8 mouse cellular contexts compared by ENCODE assay signal in the genomic region with DNA sequence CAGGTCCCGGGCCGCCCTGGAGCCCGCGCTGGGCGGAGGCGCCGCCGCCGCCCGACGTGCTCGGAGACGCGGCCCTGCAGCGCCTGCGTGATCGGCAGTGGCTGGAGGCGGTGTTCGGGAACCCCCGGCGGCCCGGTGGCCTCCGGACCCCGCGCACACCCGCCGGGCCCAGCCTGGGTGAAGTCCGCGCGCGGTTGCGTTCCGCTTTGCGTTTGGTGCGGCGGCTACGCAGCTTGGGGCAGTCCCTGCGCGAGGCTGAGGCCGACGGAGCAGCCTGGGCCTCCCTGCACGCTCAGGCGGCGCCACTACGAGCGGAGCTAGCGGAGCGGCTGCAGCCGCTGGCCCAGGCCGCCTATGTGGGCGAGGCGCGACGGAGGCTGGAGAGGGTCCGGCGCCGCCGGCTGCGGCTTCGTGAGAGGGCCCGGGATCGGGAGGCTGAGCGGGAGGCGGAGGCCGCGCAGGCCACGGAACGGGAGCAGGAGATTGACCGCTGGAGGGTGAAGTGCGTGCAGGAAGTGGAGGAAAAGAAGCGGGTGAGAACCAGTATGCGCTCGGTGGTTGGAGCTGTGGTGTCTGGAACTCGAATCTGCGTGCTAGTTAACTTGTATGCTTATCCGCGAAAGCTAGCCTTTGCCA. TPM values are rescaled to one million over a fixed set of nuclear protein-coding genes. Genes with fewer than 3 reads are reported as not detected.
DNase-seq lines count a peak whose midpoint lies in the region; ATAC-seq and TF ChIP-seq lines count a peak whose summit lies in the region.

No protein-coding gene starts in this region.

- H3K36me3 ChIP-seq in forebrain, embryonic 16.5 days (ENCODE audit: control insufficient read depth, insufficient read depth): no peaks in the 10 kb centered on the region
- no peaks in the 10 kb centered on the region for H3K36me3 ChIP-seq in hindbrain, embryonic 13.5 days

- intact Hi-C loops in left cerebral cortex, adult 2 months (cut with DNase I): no loop called here

- DNase-seq in R1 (ENCODE audit: low read depth, low spot score): peak; percentile 60
- DNase-seq in cerebellum, adult 18-20 months: peak; percentile 32 to 58
- peak; percentile 47 to 52 for DNase-seq in left cerebral cortex, adult 2 months (ENCODE audit: extremely low spot score in 1 of 2, low spot score in 2 of 2)
- DNase-seq in lung, postnatal 4 days: peak; percentile 66 to 71
- peak; percentile 68 for DNase-seq in retina, postnatal 1 day
- DNase-seq in thymus, postnatal 36 days: peak; percentile 49 to 56

- peaks cover 21% of the 10 kb centered on the region for H3K4me1 ChIP-seq in forebrain, embryonic 16.5 days (replicated peaks; ENCODE audit: control insufficient read depth, insufficient read depth, low read length)
- peaks cover 30% of the 10 kb centered on the region for H3K4me1 ChIP-seq in hindbrain, embryonic 13.5 days (replicated peaks)

- H3K9me3 ChIP-seq in forebrain, embryonic 16.5 days (ENCODE audit: control insufficient read depth, low read length): no peaks in the 10 kb centered on the region
- H3K9me3 ChIP-seq in hindbrain, embryonic 13.5 days: no peaks in the 10 kb centered on the region

- H3K9ac ChIP-seq in forebrain, embryonic 16.5 days (replicated peaks; ENCODE audit: low read depth, low read length): peak overlapping the region; percentile 88
- peak overlapping the region; percentile 99 for H3K9ac ChIP-seq in hindbrain, embryonic 13.5 days

- peak overlapping the region; percentile 96 for H3K4me3 ChIP-seq in forebrain, embryonic 16.5 days (replicated peaks; ENCODE audit: low read length)
- H3K4me3 ChIP-seq in hindbrain, embryonic 13.5 days: peak overlapping the region; percentile 100
- peak overlapping the region; percentile 85 for H3K4me3 ChIP-seq in left cerebral cortex, adult 2 months

- WGBS in forebrain, embryonic 16.5 days: under 1% methylated on average over 76 of the region's 77 CpGs
- WGBS in hindbrain, embryonic 13.5 days: under 1% methylated on average over 73 of the region's 77 CpGs

- H3K27ac ChIP-seq in forebrain, embryonic 16.5 days (ENCODE audit: low read length): peak overlapping the region; percentile 95
- H3K27ac ChIP-seq in hindbrain, embryonic 13.5 days: peak overlapping the region; percentile 97
- peak overlapping the region; percentile 79 for H3K27ac ChIP-seq in left cerebral cortex, adult 2 months

- H3K4me2 ChIP-seq in forebrain, embryonic 16.5 days (ENCODE audit: low read length): peak overlapping the region; percentile 72
- H3K4me2 ChIP-seq in hindbrain, embryonic 13.5 days: peak overlapping the region; percentile 93

- TF ChIP-seq CTCF in left cerebral cortex, adult 2 months (IDR thresholded peaks at IDR 0.05): no peak

- ATAC-seq in forebrain, embryonic 16.5 days: peak; percentile 63
- ATAC-seq in hindbrain, embryonic 13.5 days (ENCODE audit: low FRiP score): peak; percentile 81

- H3K27me3 ChIP-seq in forebrain, embryonic 16.5 days (replicated peaks; ENCODE audit: control insufficient read depth, insufficient read depth, low read length): 0 out of 2 replicates have a peak, but pooled peaks cover 2% of the 10 kb centered on the region
- 0 out of 2 replicates have a peak, but pooled peaks cover 7% of the 10 kb centered on the region for H3K27me3 ChIP-seq in hindbrain, embryonic 13.5 days

RNA-seq across cellular contexts. Expression of gene Pdcd7, which starts 0.7 kb away (rescaled TPM):
- 8.6 and 9.6 TPM in 2 replicates for polyA plus RNA-seq in forebrain, embryonic 16.5 days (2015; fragmentation: Nextera tagmentation; extraction: Ambion mirVana)
- 8.2 and 8.7 TPM in 2 replicates for polyA plus RNA-seq in hindbrain, embryonic 13.5 days (2015; fragmentation: Nextera tagmentation; extraction: Ambion mirVana)
- total RNA-seq in left cerebral cortex, adult 2 months (2021): 10 to 100 TPM; 29.3 to 30.9 TPM

RNA-seq across cellular contexts. Expression of gene Ubap1l, which starts 14.2 kb away (rescaled TPM):
- 0.31 and 0.98 TPM in 2 replicates for polyA plus RNA-seq in forebrain, embryonic 16.5 days (2015; fragmentation: Nextera tagmentation; extraction: Ambion mirVana)
- 2.0 and 2.3 TPM in 2 replicates for polyA plus RNA-seq in hindbrain, embryonic 13.5 days (2015; fragmentation: Nextera tagmentation; extraction: Ambion mirVana)
- total RNA-seq in left cerebral cortex, adult 2 months (2021): 1 to 10 TPM; 4.5 to 7.4 TPM

RNA-seq across cellular contexts. Expression of gene Kbtbd13, which starts 44.9 kb away (rescaled TPM):
- polyA plus RNA-seq in forebrain, embryonic 16.5 days (2015; fragmentation: Nextera tagmentation; extraction: Ambion mirVana): 0.81 and 1.2 TPM in 2 replicates
- 0.65 and 0.79 TPM in 2 replicates for polyA plus RNA-seq in hindbrain, embryonic 13.5 days (2015; fragmentation: Nextera tagmentation; extraction: Ambion mirVana)
- total RNA-seq in left cerebral cortex, adult 2 months (2021): under 1 TPM; 0.14 to 0.25 TPM

RNA-seq across cellular contexts. Expression of gene Rasl12, which starts 51.7 kb away (rescaled TPM):
- polyA plus RNA-seq in forebrain, embryonic 16.5 days (2015; fragmentation: Nextera tagmentation; extraction: Ambion mirVana): 6.7 and 6.8 TPM in 2 replicates
- polyA plus RNA-seq in hindbrain, embryonic 13.5 days (2015; fragmentation: Nextera tagmentation; extraction: Ambion mirVana): 7.1 and 7.9 TPM in 2 replicates
- total RNA-seq in left cerebral cortex, adult 2 months (2021): 1 to 10 TPM; 2.3 to 3.2 TPM

RNA-seq across cellular contexts. Expression of gene Clpx, which starts 52.5 kb away (rescaled TPM):
- 45.0 and 48.0 TPM in 2 replicates for polyA plus RNA-seq in forebrain, embryonic 16.5 days (2015; fragmentation: Nextera tagmentation; extraction: Ambion mirVana)
- polyA plus RNA-seq in hindbrain, embryonic 13.5 days (2015; fragmentation: Nextera tagmentation; extraction: Ambion mirVana): 40.9 and 46.8 TPM in 2 replicates
- 10 to 100 TPM; 29.6 to 34.5 TPM for total RNA-seq in left cerebral cortex, adult 2 months (2021)

Comparison
In these comparisons a context has a peak if more than half of its experiments do, and no peak if none do; other contexts are left out.
1. Peak in every context shown above with its lines: DNase-seq, ATAC-seq, H3K4me3 ChIP-seq and H3K27ac ChIP-seq.